Mouse (Mus musculus): Measurements from ENCODE around the gene Bicra.

- TF ChIP-seq POLR2A (IDR thresholded peaks at IDR 0.05; ENCODE audit: insufficient read length, low read depth) (no peak), USF1 (IDR thresholded peaks at IDR 0.05; ENCODE audit: low read depth) (no peak), POLR2AphosphoS2 (IDR thresholded peaks at IDR 0.05; ENCODE audit: insufficient read length, low read depth) (no peak), E2F4 (IDR thresholded peaks at IDR 0.05; ENCODE audit: insufficient read depth) (no peak), CEBPB (IDR thresholded peaks at IDR 0.05; ENCODE audit: insufficient read depth, poor library complexity, severe bottlenecking) (no peak)
Measured at GRCm38 (mm10) chr7:15966489-15966888, 81.2 kb downstream of the Bicra start.

Measured in myocyte (in vitro differentiated cells).